Mouse (Mus musculus): ENCODE measurements around the gene Ddrgk1. TPM values are rescaled to one million over a fixed set of nuclear protein-coding genes. Genes with fewer than 3 reads are reported as not detected.

Gene Ddrgk1
- total and polyA plus RNA-seq, 3 experiments = 51.7 to 93.1 (median 77.9) TPM

DNA sequence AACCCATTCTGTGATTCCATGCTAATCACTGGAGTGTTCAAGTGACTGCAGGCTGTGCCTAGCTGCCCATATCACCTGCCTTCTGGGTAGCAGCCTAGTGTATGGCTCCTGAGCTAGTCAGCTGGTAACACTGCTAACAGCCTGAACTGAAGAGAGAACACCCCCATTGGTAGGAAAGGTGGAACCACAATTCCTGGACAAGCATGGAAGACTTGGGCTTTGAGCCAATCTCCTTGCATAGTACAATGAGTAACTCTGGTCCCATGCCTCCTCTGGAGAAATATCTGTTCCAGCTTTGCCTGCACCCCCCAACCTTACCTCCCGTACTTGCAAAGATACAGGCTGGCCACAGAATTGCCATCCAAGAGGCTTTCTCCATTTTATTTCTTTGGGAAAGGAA, 32.0 kb downstream of the Ddrgk1 start:
- Histone ChIP-seq H3K9ac (ENCODE audit: insufficient read depth, low read depth) (no peak overlapping the region), H3K9me3 (replicated peaks; ENCODE audit: low read length) (no peaks in the 10 kb centered on the region), H3K27ac (ENCODE audit: insufficient read depth, low read depth) (no peak overlapping the region), H3K36me3 (replicated peaks in 1 of 2; ENCODE audit: control insufficient read depth in 1 of 2, insufficient read depth in 1 of 2, low read length in 1 of 2) (peaks cover 7 to 40% of the 10 kb centered on the region in 2 experiments), H3K4me3 (replicated peaks in 1 of 3; ENCODE audit: low read depth in 2 of 3, low read length in 2 of 3, poor library complexity in 1 of 3) (no peak overlapping the region), H3K27me3 (replicated peaks) (no peaks in the 10 kb centered on the region), H3K4me1 (ENCODE audit: control insufficient read depth in 1 of 2, insufficient read depth in 2 of 2) (peaks cover 13 to 27% of the 10 kb centered on the region in 2 experiments), H3K4me2 (ENCODE audit: insufficient read depth, low read depth, poor library complexity, severe bottlenecking) (no peak overlapping the region), H3K79me2 (replicated peaks; ENCODE audit: control insufficient read depth, extremely low read depth, insufficient read depth, poor library complexity, severe bottlenecking) (peaks cover 25% of the 10 kb centered on the region)
- dilution Hi-C loops (cut with MboI; ENCODE audit: extremely low pct_ligation_motif_present, extremely low pct_unique_long_range_greater_than_20kb, low sequenced_read_pairs) (no loop called here), in situ Hi-C loops (cut with MboI; ENCODE audit: low pct_ligation_motif_present, low pct_unique_long_range_greater_than_20kb, low sequenced_read_pairs) (no loop called here)
- no peak for DNase-seq (ENCODE audit: extremely low read depth)
- TF ChIP-seq MAZ (IDR thresholded peaks at IDR 0.05; ENCODE audit: low read depth, low read length) (no peak), CHD2 (IDR thresholded peaks at IDR 0.05; ENCODE audit: low read length) (no peak), MAX (IDR thresholded peaks at IDR 0.05; ENCODE audit: low read length) (no peak), NELFE (IDR thresholded peaks at IDR 0.05; ENCODE audit: low read depth, low read length) (no peak), POLR2AphosphoS2 (IDR thresholded peaks at IDR 0.05; ENCODE audit: low read depth, low read length) (no peak), CHD1 (IDR thresholded peaks at IDR 0.05; ENCODE audit: low read depth, low read length) (no peak)

DNA sequence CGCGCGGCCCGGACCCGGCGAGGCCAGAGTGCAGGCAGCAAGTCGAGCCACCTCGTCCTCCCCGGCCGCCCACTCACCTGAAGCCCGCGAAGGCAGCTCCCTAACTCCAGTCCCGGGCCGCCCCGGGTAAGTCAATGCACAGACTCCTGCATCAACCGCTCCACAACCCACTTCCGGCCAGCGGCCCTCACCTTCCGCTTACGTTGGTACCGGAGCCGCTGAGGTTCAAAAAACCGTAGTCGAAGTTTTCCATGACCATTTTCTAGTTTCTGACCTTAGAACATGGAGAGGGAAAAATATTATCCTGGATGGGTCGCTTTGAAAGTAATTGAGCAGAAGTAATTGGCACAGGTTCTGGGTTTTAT, 34.6 kb downstream of the Ddrgk1 start, which contains the start of the genes Fastkd5 and Ubox5:
Fastkd5 (minus strand) TSS at position 189 of the 365 bp plus-strand sequence.
Ubox5 (minus strand) TSS at position 200 of the 365 bp plus-strand sequence.
- Histone ChIP-seq H3K4me3 (replicated peaks in 1 of 3; ENCODE audit: low read depth in 2 of 3, low read length in 2 of 3, poor library complexity in 1 of 3) (peak within 1 kb of the TSS; percentile 87 to 96 (median 88)), H3K27ac (ENCODE audit: insufficient read depth, low read depth) (no peak within 1 kb of the TSS; the same call in 1 of the 2 replicates), H3K4me2 (ENCODE audit: insufficient read depth, low read depth, poor library complexity, severe bottlenecking) (peak within 1 kb of the TSS; percentile 79), H3K4me1 (ENCODE audit: control insufficient read depth in 1 of 2, insufficient read depth in 2 of 2) (peaks cover 13 to 31% of the 10 kb centered on the region in 2 experiments), H3K9ac (ENCODE audit: insufficient read depth, low read depth) (peak within 1 kb of the TSS; percentile 91), H3K9me3 (replicated peaks; ENCODE audit: low read length) (no peaks in the 10 kb centered on the region), H3K27me3 (replicated peaks) (no peaks in the 10 kb centered on the region), H3K36me3 (replicated peaks in 1 of 2; ENCODE audit: control insufficient read depth in 1 of 2, insufficient read depth in 1 of 2, low read length in 1 of 2) (peaks cover 15 to 40% of the 10 kb centered on the region in 2 experiments), H3K79me2 (replicated peaks; ENCODE audit: control insufficient read depth, extremely low read depth, insufficient read depth, poor library complexity, severe bottlenecking) (peaks cover 41% of the 10 kb centered on the region)
- in situ Hi-C loops (cut with MboI; ENCODE audit: low pct_ligation_motif_present, low pct_unique_long_range_greater_than_20kb, low sequenced_read_pairs) (no loop called here), dilution Hi-C loops (cut with MboI; ENCODE audit: extremely low pct_ligation_motif_present, extremely low pct_unique_long_range_greater_than_20kb, low sequenced_read_pairs) (no loop called here)
- peak; percentile 91 for DNase-seq (ENCODE audit: extremely low read depth)
- TF ChIP-seq BHLHE40 (IDR thresholded peaks at IDR 0.05; ENCODE audit: low read depth, low read length) (no peak; the same call in 1 of the 2 replicates), POLR2AphosphoS2 (IDR thresholded peaks at IDR 0.05; ENCODE audit: low read depth, low read length) (peak; percentile 69; the same call in 1 of the 2 replicates), SIN3A (IDR thresholded peaks at IDR 0.05; ENCODE audit: low read length) (peak; percentile 97), JUN (IDR thresholded peaks at IDR 0.05; ENCODE audit: insufficient read depth, low read depth, low read length) (0 out of 2 replicates have a peak, but pooled peaks have one; percentile 9), MAFK (IDR thresholded peaks at IDR 0.05; ENCODE audit: insufficient replicate concordance, low read length) (no peak), USF1 (IDR thresholded peaks at IDR 0.05; ENCODE audit: low read depth, low read length) (no peak), CTCF (conservative IDR thresholded peaks at IDR 0.05 in 1 of 2, IDR thresholded peaks at IDR 0.05 in 1 of 2; ENCODE audit: low read depth in 2 of 2, low read length in 2 of 2) (no peak), MAZ (IDR thresholded peaks at IDR 0.05; ENCODE audit: low read depth, low read length) (peak; percentile 50; the same call in 1 of the 2 replicates), E2F4 (IDR thresholded peaks at IDR 0.05; ENCODE audit: insufficient replicate concordance, low read depth, low read length) (peak; percentile 61; the same call in 1 of the 2 replicates), UBTF (IDR thresholded peaks at IDR 0.05; ENCODE audit: low read depth, low read length) (no peak), USF2 (conservative IDR thresholded peaks at IDR 0.05; ENCODE audit: low read depth, low read length) (no peak), IRF4 (IDR thresholded peaks at IDR 0.05; ENCODE audit: low read depth, low read length) (peak; percentile 72), ELF1 (IDR thresholded peaks at IDR 0.05; ENCODE audit: low read depth, low read length) (peak; percentile 96), TBP (conservative IDR thresholded peaks at IDR 0.05; ENCODE audit: low read depth, low read length) (peak; percentile 70; the same call in 1 of the 2 replicates), ZC3H11A (IDR thresholded peaks at IDR 0.05; ENCODE audit: low read depth, low read length) (no peak), EP300 (IDR thresholded peaks at IDR 0.05; ENCODE audit: low read length) (no peak; the same call in 1 of the 2 replicates), NRF1 (IDR thresholded peaks at IDR 0.05; ENCODE audit: low read depth, low read length) (no peak), SMC3 (IDR thresholded peaks at IDR 0.05; ENCODE audit: low read depth, low read length) (no peak), ZNF384 (IDR thresholded peaks at IDR 0.05; ENCODE audit: low read depth, low read length) (no peak), JUND (conservative IDR thresholded peaks at IDR 0.05; ENCODE audit: low read depth, low read length) (no peak), KAT2A (IDR thresholded peaks at IDR 0.05; ENCODE audit: insufficient replicate concordance, low read length) (peak; percentile 91; the same call in 1 of the 2 replicates), PAX5 (IDR thresholded peaks at IDR 0.05; ENCODE audit: low read length) (no peak), GABPA (IDR thresholded peaks at IDR 0.05; ENCODE audit: insufficient replicate concordance, low read depth, low read length) (no peak; the same call in 1 of the 2 replicates), ZMIZ1 (IDR thresholded peaks at IDR 0.05; ENCODE audit: low read depth, low read length) (0 out of 2 replicates have a peak, but pooled peaks have one; percentile 44), MYC (IDR thresholded peaks at IDR 0.05; ENCODE audit: low read depth, low read length) (no peak), CHD1 (IDR thresholded peaks at IDR 0.05; ENCODE audit: low read depth, low read length) (no peak), ZKSCAN1 (IDR thresholded peaks at IDR 0.05; ENCODE audit: borderline replicate concordance, low read depth, low read length) (no peak), CHD2 (IDR thresholded peaks at IDR 0.05; ENCODE audit: low read length) (no peak), MAX (IDR thresholded peaks at IDR 0.05; ENCODE audit: low read length) (no peak), ETS1 (conservative IDR thresholded peaks at IDR 0.05; ENCODE audit: low read depth, low read length) (peak; percentile 20; the same call in 1 of the 2 replicates), POLR2A (IDR thresholded peaks at IDR 0.05; ENCODE audit: low read depth, low read length) (peak; percentile 87)
